Mouse (Mus musculus): ENCODE measurements around the gene Has3.

DNA sequence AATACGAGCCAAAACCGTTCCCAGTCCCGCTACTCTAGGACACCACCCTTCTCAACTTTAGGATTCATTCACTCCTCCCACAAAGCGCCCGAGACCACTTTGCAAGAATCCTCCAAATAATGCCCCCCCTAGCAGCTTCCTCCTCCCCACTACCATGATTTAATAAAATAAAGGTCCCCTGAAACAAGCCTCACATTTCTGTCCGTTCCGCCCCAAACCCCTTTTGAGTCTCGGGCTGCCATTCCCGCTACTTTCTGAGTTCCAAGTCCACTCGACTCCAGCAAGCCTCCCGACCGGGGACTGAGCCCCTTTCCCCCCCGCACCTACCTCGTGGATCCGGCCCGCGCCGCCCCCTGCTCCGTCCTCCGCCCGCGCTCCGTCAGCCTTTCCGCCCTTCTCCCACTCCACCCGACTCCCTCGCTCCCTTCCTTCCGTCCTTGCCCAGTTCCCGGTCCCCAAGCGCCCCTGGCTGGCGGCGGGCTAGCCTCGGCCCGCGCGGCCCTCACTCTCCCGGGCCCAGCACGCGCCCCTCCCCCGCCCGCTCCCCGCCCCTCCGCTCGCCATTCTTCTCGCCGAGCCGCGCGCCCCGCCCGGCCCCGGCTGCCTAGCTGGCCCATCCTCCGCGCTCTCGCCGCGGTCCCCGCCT is 22.9 kb downstream of the Has3 start:
- no peak for TF ChIP-seq TAL1 (IDR thresholded peaks at IDR 0.05; ENCODE audit: low read length)
- no peak for TF ChIP-seq GATA1 (IDR thresholded peaks at IDR 0.05; ENCODE audit: low read length)
